Mouse (Mus musculus) forebrain, embryonic 14.5 days (tissue): ENCODE measurements around the gene Fitm2. TPM values are rescaled to one million over a fixed set of nuclear protein-coding genes. Genes with fewer than 3 reads are reported as not detected.

Experiments
- ATAC-seq: fragments of 200-750 bp; cut with Nextera tagmentation; 2 replicates; pipeline ENCODE4 v1.8.0; 2017; ENCODE audit warnings: mild to moderate bottlenecking, moderate library complexity
- DNase-seq: peaks from one replicate; pipeline ENCODE4 v3.0.0-alpha.2; 2015; ENCODE audit warnings: low spot score
- H3K27ac ChIP-seq: fragments of 300-500 bp; sonication (generic); 2 replicates; pipeline ENCODE4 v1.5.1; 2014; ENCODE audit warnings: low read depth, mild to moderate bottlenecking, control low read depth, low read length, moderate library complexity
- H3K27me3 ChIP-seq: fragments of 300-500 bp; sonication (generic); replicated peaks from 2 replicates; pipeline ENCODE4 v1.6.1; 2014; ENCODE audit warnings: low read length, control low read depth, mixed read lengths; ENCODE audit not compliant: control insufficient read depth, insufficient read depth
- H3K36me3 ChIP-seq: fragments of 300-500 bp; sonication (generic); 2 replicates; pipeline ENCODE4 v1.6.1; 2014; ENCODE audit warnings: low read length, control low read depth; ENCODE audit not compliant: control insufficient read depth, insufficient read depth
- H3K4me1 ChIP-seq: fragments of 300-500 bp; sonication (generic); 2 replicates; pipeline ENCODE4 v1.6.1; 2014; ENCODE audit warnings: antibody characterized with exemption, low read length, control low read depth; ENCODE audit not compliant: control insufficient read depth, insufficient read depth
- H3K4me2 ChIP-seq: fragments of 300-500 bp; sonication (generic); 2 replicates; pipeline ENCODE4 v1.6.1; 2014; ENCODE audit warnings: mild to moderate bottlenecking, control low read depth, low read length
- H3K4me3 ChIP-seq: fragments of 300-500 bp; sonication (generic); 2 replicates; pipeline ENCODE4 v1.5.1; 2014; ENCODE audit warnings: low read depth, low read length, control low read depth
- H3K9ac ChIP-seq: fragments of 300-500 bp; sonication (generic); 2 replicates; pipeline ENCODE4 v1.6.1; 2014; ENCODE audit warnings: mild to moderate bottlenecking, low read length, control low read depth, moderate library complexity
- H3K9me3 ChIP-seq: fragments of 300-500 bp; sonication (generic); replicated peaks from 2 replicates; pipeline ENCODE4 v1.6.1; 2016; ENCODE audit warnings: low read length, control low read depth, mixed read lengths; ENCODE audit not compliant: control insufficient read depth
- WGBS: fragments of 180-500 bp; shearing (Covaris S2); extraction: QIAGEN DNeasy Blood & Tissue Kit; methylation state at CpG from one replicate; pipeline ENCODE4 v1.1.7; 2014; 5-methylcytosine and 5-hydroxymethylcytosine counted together
- polyA plus RNA-seq: library from polyadenylated mRNA; unstranded; fragments of >200 nt; fragmentation: Nextera tagmentation; extraction: Ambion mirVana; gene quantifications from 2 replicates; pipeline ENCODE4 v1.2.1, GENCODE M21; 2014

Fitm2 gene
- polyA plus RNA-seq, 1 experiment from 2014 or later: 8.6 TPM

GRCm38 (mm10) chr2:163422895-163423660, 49.4 kb downstream of the Fitm2 start:
- Histone ChIP-seq H3K4me2 (no peak overlapping the region), H3K9ac (no peak overlapping the region), H3K9me3 (no peaks in the 10 kb centered on the region), H3K27me3 (no peaks in the 10 kb centered on the region), H3K4me1 (peaks cover 13% of the 10 kb centered on the region), H3K4me3 (no peak overlapping the region), H3K36me3 (0 out of 2 replicates have a peak, but pooled peaks cover 3% of the 10 kb centered on the region), H3K27ac (no peak overlapping the region)
- DNase-seq: no peak
- 82% methylated on average over 9 of the region's 9 CpGs for WGBS
- ATAC-seq: no peak

- H3K27ac ChIP-seq: 0 out of 2 replicates have a peak overlapping the region, but pooled peaks have one; percentile 68
- no peak for DNase-seq
These were observed 52.0 kb downstream of the Fitm2 start for GRCm38 (mm10) chr2:163420366-163420886.

GRCm38 (mm10) chr2:163419346-163420045, 52.9 kb downstream of the Fitm2 start:
- peak overlapping the region; percentile 68; the same call in 1 of the 2 replicates for H3K27ac ChIP-seq
- WGBS: under 1% methylated on average over 71 of the region's 71 CpGs
- peak; percentile 100 for DNase-seq

More at GRCm38 (mm10) chr2:163420366-163420886, 52.0 kb downstream of the Fitm2 start:
- Histone ChIP-seq H3K4me3 (peak overlapping the region; percentile 94), H3K4me1 (peaks cover 16% of the 10 kb centered on the region), H3K9ac (peak overlapping the region; percentile 71), H3K36me3 (0 out of 2 replicates have a peak, but pooled peaks cover 4% of the 10 kb centered on the region), H3K27me3 (no peaks in the 10 kb centered on the region), H3K9me3 (no peaks in the 10 kb centered on the region), H3K4me2 (peak overlapping the region; percentile 72)
- ATAC-seq: no peak
- WGBS: 40% methylated on average over 10 of the region's 10 CpGs

GRCm38 (mm10) chr2:163418841-163419345, 53.5 kb downstream of the Fitm2 start:
- Histone ChIP-seq H3K4me1 (peaks cover 16% of the 10 kb centered on the region), H3K4me2 (peak overlapping the region; percentile 95), H3K36me3 (peaks cover 15% of the 10 kb centered on the region), H3K9me3 (no peaks in the 10 kb centered on the region), H3K27me3 (no peaks in the 10 kb centered on the region), H3K27ac (peak overlapping the region; percentile 44; the same call in 1 of the 2 replicates), H3K9ac (peak overlapping the region; percentile 88), H3K4me3 (peak overlapping the region; percentile 94)
- WGBS: under 1% methylated on average over 50 of the region's 50 CpGs
- ATAC-seq (no peak; the same call in 1 of the 2 replicates), DNase-seq (no peak)

More at GRCm38 (mm10) chr2:163419346-163420045, 52.9 kb downstream of the Fitm2 start:
- peak overlapping the region; percentile 94 for H3K4me3 ChIP-seq
- peaks cover 16% of the 10 kb centered on the region for H3K4me1 ChIP-seq
- H3K9ac ChIP-seq: peak overlapping the region; percentile 88
- peak overlapping the region; percentile 95 for H3K4me2 ChIP-seq
- no peaks in the 10 kb centered on the region for H3K9me3 ChIP-seq
- peak; percentile 99 for ATAC-seq
- H3K36me3 ChIP-seq: peaks cover 10% of the 10 kb centered on the region
- H3K27me3 ChIP-seq: no peaks in the 10 kb centered on the region

GRCm38 (mm10) chr2:163417830-163418229, 54.6 kb downstream of the Fitm2 start:
- Histone ChIP-seq H3K27ac (no peak overlapping the region), H3K4me2 (peak overlapping the region; percentile 95), H3K4me3 (no peak overlapping the region), H3K9me3 (no peaks in the 10 kb centered on the region), H3K4me1 (peaks cover 16% of the 10 kb centered on the region), H3K9ac (peak overlapping the region; percentile 88; the same call in 1 of the 2 replicates), H3K36me3 (peaks cover 19% of the 10 kb centered on the region), H3K27me3 (no peaks in the 10 kb centered on the region)
- DNase-seq: no peak
- no peak for ATAC-seq

GRCm38 (mm10) chr2:163417026-163417425, 55.4 kb downstream of the Fitm2 start:
- ATAC-seq (no peak), DNase-seq (no peak)
- Histone ChIP-seq H3K27ac (no peak overlapping the region), H3K4me1 (peaks cover 16% of the 10 kb centered on the region), H3K27me3 (no peaks in the 10 kb centered on the region), H3K36me3 (peaks cover 25% of the 10 kb centered on the region), H3K4me3 (no peak overlapping the region), H3K4me2 (no peak overlapping the region), H3K9ac (no peak overlapping the region), H3K9me3 (no peaks in the 10 kb centered on the region)
- 92% methylated on average over 6 of the region's 6 CpGs for WGBS

Other genes with a start within 250 kb of the Fitm2 start
- gene Jph2, start 74.6 kb downstream of the Fitm2 start, polyA plus RNA-seq: 0.08 and 0.15 TPM in 2 replicates
- 83.6 and 90.3 TPM in 2 replicates for gene Oser1, start 47.9 kb downstream of the Fitm2 start, polyA plus RNA-seq
- gene Gdap1l1, start 34.2 kb downstream of the Fitm2 start, polyA plus RNA-seq: 107 and 113 TPM in 2 replicates
- 0.40 TPM in 1 of 2 replicates, not detected in the other for gene R3hdml, start 19.7 kb upstream of the Fitm2 start, polyA plus RNA-seq
- gene Hnf4a, start 34.2 kb upstream of the Fitm2 start, polyA plus RNA-seq: not detected in 2 replicates
- gene Ttpal, start 129.7 kb upstream of the Fitm2 start, polyA plus RNA-seq: 44.8 and 46.7 TPM in 2 replicates
- gene Serinc3, start 172.5 kb upstream of the Fitm2 start, polyA plus RNA-seq: 37.3 and 37.9 TPM in 2 replicates
- gene Pkig, start 185.8 kb upstream of the Fitm2 start, polyA plus RNA-seq: 163 and 181 TPM in 2 replicates